Mouse (Mus musculus): ENCODE results near the gene Nt5c2. TPM values are rescaled to one million over a fixed set of nuclear protein-coding genes. Genes with fewer than 3 reads are reported as not detected.

The Nt5c2 gene
- polyA plus RNA-seq, 1 experiment from 2014 or later: 77.9 TPM

GRCm38 (mm10) chr19:46955630-46956029 lies 59.3 kb downstream of the Nt5c2 start:
- H3K4me2 ChIP-seq (ENCODE audit: low read depth, low read length, severe bottlenecking): no peak overlapping the region
- 93% methylated on average over 4 of the region's 4 CpGs for WGBS
- no peak for ATAC-seq (replicated peaks; ENCODE audit: low FRiP score)
- 0 out of 2 replicates have a peak, but pooled peaks cover 1% of the 10 kb centered on the region for H3K4me1 ChIP-seq (replicated peaks; ENCODE audit: control insufficient read depth, insufficient read depth, low read length)
- no peaks in the 10 kb centered on the region for H3K27me3 ChIP-seq (ENCODE audit: control insufficient read depth, insufficient read depth, low read length)
- H3K4me3 ChIP-seq (ENCODE audit: low read depth, low read length): no peak overlapping the region
- H3K36me3 ChIP-seq (ENCODE audit: control insufficient read depth, insufficient read depth, low read length): no peaks in the 10 kb centered on the region; the same call in 1 of the 2 replicates
- no peak for DNase-seq (ENCODE audit: low spot score)
- H3K9ac ChIP-seq (ENCODE audit: low read length): no peak overlapping the region
- H3K9me3 ChIP-seq (ENCODE audit: control insufficient read depth, low read length): no peaks in the 10 kb centered on the region
- H3K27ac ChIP-seq (ENCODE audit: low read depth, low read length): no peak overlapping the region

- no peak overlapping the region for H3K9ac ChIP-seq (ENCODE audit: low read length)
- H3K36me3 ChIP-seq (ENCODE audit: control insufficient read depth, insufficient read depth, low read length): no peaks in the 10 kb centered on the region; the same call in 1 of the 2 replicates
- ATAC-seq (replicated peaks; ENCODE audit: low FRiP score) (no peak), DNase-seq (ENCODE audit: low spot score) (no peak)
- H3K27me3 ChIP-seq (ENCODE audit: control insufficient read depth, insufficient read depth, low read length): no peaks in the 10 kb centered on the region
- H3K4me2 ChIP-seq (ENCODE audit: low read depth, low read length, severe bottlenecking): no peak overlapping the region
- H3K4me3 ChIP-seq (ENCODE audit: low read depth, low read length): no peak overlapping the region
- no peak overlapping the region for H3K27ac ChIP-seq (ENCODE audit: low read depth, low read length)
- no peaks in the 10 kb centered on the region for H3K9me3 ChIP-seq (ENCODE audit: control insufficient read depth, low read length)
- WGBS: 97% methylated on average over 3 of the region's 3 CpGs
- no peaks in the 10 kb centered on the region for H3K4me1 ChIP-seq (replicated peaks; ENCODE audit: control insufficient read depth, insufficient read depth, low read length)
These were observed 61.4 kb downstream of the Nt5c2 start for GRCm38 (mm10) chr19:46953536-46953935.

GRCm38 (mm10) chr19:46952986-46953385 lies 62.0 kb downstream of the Nt5c2 start:
- H3K9ac ChIP-seq (ENCODE audit: low read length): no peak overlapping the region
- no peak overlapping the region for H3K27ac ChIP-seq (ENCODE audit: low read depth, low read length)
- H3K4me3 ChIP-seq (ENCODE audit: low read depth, low read length): no peak overlapping the region
- no peaks in the 10 kb centered on the region for H3K9me3 ChIP-seq (ENCODE audit: control insufficient read depth, low read length)
- no peaks in the 10 kb centered on the region for H3K4me1 ChIP-seq (replicated peaks; ENCODE audit: control insufficient read depth, insufficient read depth, low read length)
- no peaks in the 10 kb centered on the region; the same call in 1 of the 2 replicates for H3K36me3 ChIP-seq (ENCODE audit: control insufficient read depth, insufficient read depth, low read length)
- DNase-seq (ENCODE audit: low spot score) (no peak), ATAC-seq (replicated peaks; ENCODE audit: low FRiP score) (no peak)
- H3K4me2 ChIP-seq (ENCODE audit: low read depth, low read length, severe bottlenecking): no peak overlapping the region
- WGBS: 83% methylated on average over 5 of the region's 5 CpGs
- no peaks in the 10 kb centered on the region for H3K27me3 ChIP-seq (ENCODE audit: control insufficient read depth, insufficient read depth, low read length)

- no peak overlapping the region for H3K27ac ChIP-seq (ENCODE audit: low read depth, low read length)
- 88% methylated on average over 6 of the region's 6 CpGs for WGBS
- no peak overlapping the region for H3K4me2 ChIP-seq (ENCODE audit: low read depth, low read length, severe bottlenecking)
- no peak for DNase-seq (ENCODE audit: low spot score)
- no peaks in the 10 kb centered on the region for H3K27me3 ChIP-seq (ENCODE audit: control insufficient read depth, insufficient read depth, low read length)
- H3K9ac ChIP-seq (ENCODE audit: low read length): no peak overlapping the region
- H3K4me1 ChIP-seq (replicated peaks; ENCODE audit: control insufficient read depth, insufficient read depth, low read length): no peaks in the 10 kb centered on the region
- no peaks in the 10 kb centered on the region for H3K9me3 ChIP-seq (ENCODE audit: control insufficient read depth, low read length)
- no peaks in the 10 kb centered on the region; the same call in 1 of the 2 replicates for H3K36me3 ChIP-seq (ENCODE audit: control insufficient read depth, insufficient read depth, low read length)
- no peak overlapping the region for H3K4me3 ChIP-seq (ENCODE audit: low read depth, low read length)
- no peak for ATAC-seq (replicated peaks; ENCODE audit: low FRiP score)
These were observed 70.6 kb downstream of the Nt5c2 start for GRCm38 (mm10) chr19:46944341-46944740.

GRCm38 (mm10) chr19:46937173-46937572 lies 77.8 kb downstream of the Nt5c2 start:
- ATAC-seq (replicated peaks; ENCODE audit: low FRiP score): no peak
- H3K27ac ChIP-seq (ENCODE audit: low read depth, low read length): peak overlapping the region; percentile 2; the same call in 1 of the 2 replicates
- DNase-seq (ENCODE audit: low spot score): no peak
- no peaks in the 10 kb centered on the region for H3K27me3 ChIP-seq (ENCODE audit: control insufficient read depth, insufficient read depth, low read length)
- no peaks in the 10 kb centered on the region for H3K9me3 ChIP-seq (ENCODE audit: control insufficient read depth, low read length)
- no peak overlapping the region for H3K4me2 ChIP-seq (ENCODE audit: low read depth, low read length, severe bottlenecking)
- 0 out of 2 replicates have a peak, but pooled peaks cover 3% of the 10 kb centered on the region for H3K4me1 ChIP-seq (replicated peaks; ENCODE audit: control insufficient read depth, insufficient read depth, low read length)
- 50% methylated on average over 6 of the region's 6 CpGs for WGBS
- H3K4me3 ChIP-seq (ENCODE audit: low read depth, low read length): no peak overlapping the region
- no peaks in the 10 kb centered on the region; the same call in 1 of the 2 replicates for H3K36me3 ChIP-seq (ENCODE audit: control insufficient read depth, insufficient read depth, low read length)
- H3K9ac ChIP-seq (ENCODE audit: low read length): no peak overlapping the region

GRCm38 (mm10) chr19:46934025-46934424 lies 80.9 kb downstream of the Nt5c2 start:
- H3K36me3 ChIP-seq (ENCODE audit: control insufficient read depth, insufficient read depth, low read length): no peaks in the 10 kb centered on the region; the same call in 1 of the 2 replicates
- H3K4me1 ChIP-seq (replicated peaks; ENCODE audit: control insufficient read depth, insufficient read depth, low read length): 0 out of 2 replicates have a peak, but pooled peaks cover 3% of the 10 kb centered on the region
- no peaks in the 10 kb centered on the region for H3K27me3 ChIP-seq (ENCODE audit: control insufficient read depth, insufficient read depth, low read length)
- H3K4me3 ChIP-seq (ENCODE audit: low read depth, low read length): no peak overlapping the region
- H3K9me3 ChIP-seq (ENCODE audit: control insufficient read depth, low read length): no peaks in the 10 kb centered on the region
- no peak overlapping the region for H3K4me2 ChIP-seq (ENCODE audit: low read depth, low read length, severe bottlenecking)
- ATAC-seq (replicated peaks; ENCODE audit: low FRiP score) (no peak), DNase-seq (ENCODE audit: low spot score) (no peak)
- no peak overlapping the region for H3K27ac ChIP-seq (ENCODE audit: low read depth, low read length)
- no peak overlapping the region for H3K9ac ChIP-seq (ENCODE audit: low read length)
- WGBS: 88% methylated on average over 4 of the region's 4 CpGs

- Histone ChIP-seq H3K27me3 (ENCODE audit: control insufficient read depth, insufficient read depth, low read length) (no peaks in the 10 kb centered on the region), H3K27ac (ENCODE audit: low read depth, low read length) (no peak overlapping the region), H3K4me3 (ENCODE audit: low read depth, low read length) (no peak overlapping the region), H3K9ac (ENCODE audit: low read length) (no peak overlapping the region), H3K36me3 (ENCODE audit: control insufficient read depth, insufficient read depth, low read length) (no peaks in the 10 kb centered on the region), H3K4me2 (ENCODE audit: low read depth, low read length, severe bottlenecking) (no peak overlapping the region), H3K4me1 (replicated peaks; ENCODE audit: control insufficient read depth, insufficient read depth, low read length) (0 out of 2 replicates have a peak, but pooled peaks cover 3% of the 10 kb centered on the region), H3K9me3 (ENCODE audit: control insufficient read depth, low read length) (no peaks in the 10 kb centered on the region)
- WGBS: 84% methylated on average over 5 of the region's 5 CpGs
- no peak for ATAC-seq (replicated peaks; ENCODE audit: low FRiP score)
- no peak for DNase-seq (ENCODE audit: low spot score)
These were observed 82.3 kb downstream of the Nt5c2 start for GRCm38 (mm10) chr19:46932608-46933007.

- H3K4me2 ChIP-seq (ENCODE audit: low read depth, low read length, severe bottlenecking): no peak overlapping the region
- no peaks in the 10 kb centered on the region; the same call in 1 of the 2 replicates for H3K4me1 ChIP-seq (replicated peaks; ENCODE audit: control insufficient read depth, insufficient read depth, low read length)
- H3K36me3 ChIP-seq (ENCODE audit: control insufficient read depth, insufficient read depth, low read length): no peaks in the 10 kb centered on the region
- no peak overlapping the region for H3K27ac ChIP-seq (ENCODE audit: low read depth, low read length)
- DNase-seq (ENCODE audit: low spot score) (no peak), ATAC-seq (replicated peaks; ENCODE audit: low FRiP score) (no peak)
- H3K4me3 ChIP-seq (ENCODE audit: low read depth, low read length): no peak overlapping the region
- H3K9me3 ChIP-seq (ENCODE audit: control insufficient read depth, low read length): no peaks in the 10 kb centered on the region
- no peak overlapping the region for H3K9ac ChIP-seq (ENCODE audit: low read length)
- 74% methylated on average over 5 of the region's 5 CpGs for WGBS
- H3K27me3 ChIP-seq (ENCODE audit: control insufficient read depth, insufficient read depth, low read length): no peaks in the 10 kb centered on the region
These were observed 84.9 kb downstream of the Nt5c2 start for GRCm38 (mm10) chr19:46930026-46930425.

- Histone ChIP-seq H3K9me3 (ENCODE audit: control insufficient read depth, low read length) (no peaks in the 10 kb centered on the region), H3K4me3 (ENCODE audit: low read depth, low read length) (no peak overlapping the region), H3K27me3 (ENCODE audit: control insufficient read depth, insufficient read depth, low read length) (no peaks in the 10 kb centered on the region), H3K4me1 (replicated peaks; ENCODE audit: control insufficient read depth, insufficient read depth, low read length) (no peaks in the 10 kb centered on the region; the same call in 1 of the 2 replicates), H3K9ac (ENCODE audit: low read length) (no peak overlapping the region), H3K36me3 (ENCODE audit: control insufficient read depth, insufficient read depth, low read length) (no peaks in the 10 kb centered on the region), H3K4me2 (ENCODE audit: low read depth, low read length, severe bottlenecking) (no peak overlapping the region), H3K27ac (ENCODE audit: low read depth, low read length) (no peak overlapping the region)
- DNase-seq (ENCODE audit: low spot score) (no peak), ATAC-seq (replicated peaks; ENCODE audit: low FRiP score) (no peak)
- WGBS: 84% methylated on average over 6 of the region's 6 CpGs
These were observed 85.8 kb downstream of the Nt5c2 start for GRCm38 (mm10) chr19:46929044-46929587.
